Mouse (Mus musculus) embryonic fibroblast, embryonic 13.5 days (primary cell): Measurements from ENCODE around the gene Hnrnpab.
"Not testable (repeated sequence)": the region's sequence is repeated elsewhere in the genome, so short reads cannot be mapped to it uniquely, and the experiment has no call there.

Source experiments
- CTCF ChIP-seq: IDR thresholded peaks from 2 replicates; pipeline ENCODE4 v1.5.1; 2011; ENCODE audit warnings: mild to moderate bottlenecking, control low read depth, low read length, moderate library complexity, borderline replicate concordance; ENCODE audit not compliant: insufficient read depth
- POLR2A ChIP-seq: IDR thresholded peaks from 2 replicates; pipeline ENCODE4 v1.6.1; 2011; ENCODE audit warnings: low read depth, mild to moderate bottlenecking, control low read depth, low read length, moderate library complexity

- TF ChIP-seq CTCF, POLR2A: not testable (repeated sequence)
Measured at GRCm38 (mm10) chr11:51609940-51610339, 3.3 kb upstream of the Hnrnpab start.
